Mouse (Mus musculus) kidney, postnatal 4 days (tissue): ENCODE data around the gene Grk3.

Experiments used
- DNase-seq, 2 experiments: peaks; one replicate each; pipeline ENCODE4 v3.0.0; 2021; ENCODE audit warnings: mixed read lengths in 2 of 2

The Grk3 gene

DNA sequence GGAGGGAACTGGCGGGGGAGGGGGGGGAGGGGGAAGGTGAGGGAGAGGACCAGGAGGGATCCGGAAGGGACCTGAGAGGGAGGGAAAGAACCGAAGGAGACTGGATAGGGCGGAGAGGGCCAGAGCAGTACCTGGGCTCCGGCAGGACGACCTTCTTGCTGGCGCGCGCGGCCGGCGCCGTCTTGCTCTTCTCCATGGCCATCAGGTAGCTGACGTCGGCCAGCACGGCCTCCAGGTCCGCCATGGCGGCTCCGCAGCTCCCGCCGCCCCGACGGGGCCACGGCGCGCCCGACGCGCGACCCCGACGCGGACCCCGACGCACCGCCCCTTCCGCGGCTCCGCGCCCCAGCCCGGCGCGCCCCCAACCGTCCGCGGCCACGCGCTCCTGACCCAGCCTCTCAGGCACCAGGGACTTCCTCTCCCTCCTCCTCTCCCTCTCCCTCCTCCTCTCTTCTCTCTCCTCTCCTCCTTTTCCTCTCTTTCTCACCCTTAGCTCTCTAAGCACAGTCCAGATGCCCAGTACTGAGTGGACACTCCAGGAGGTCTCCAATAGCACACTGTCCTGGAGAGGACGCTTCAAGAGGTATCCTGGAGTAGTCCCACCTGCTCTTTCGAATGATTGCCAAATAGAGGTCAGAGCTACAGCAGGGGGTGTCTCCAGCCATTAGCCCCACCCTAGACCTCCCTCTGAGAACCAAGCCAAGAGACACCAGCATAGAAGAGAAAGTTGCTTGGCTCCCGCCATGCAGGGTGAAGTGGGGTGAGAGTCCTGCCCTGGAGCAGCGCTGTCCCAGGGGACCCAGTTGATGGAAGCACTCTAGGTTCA is at the start of gene Grk3:
TSS of gene Grk3 (minus strand) at position 556 of the 826 bp plus-strand sequence.
- DNase-seq = peak; percentile 79 to 84

DNA sequence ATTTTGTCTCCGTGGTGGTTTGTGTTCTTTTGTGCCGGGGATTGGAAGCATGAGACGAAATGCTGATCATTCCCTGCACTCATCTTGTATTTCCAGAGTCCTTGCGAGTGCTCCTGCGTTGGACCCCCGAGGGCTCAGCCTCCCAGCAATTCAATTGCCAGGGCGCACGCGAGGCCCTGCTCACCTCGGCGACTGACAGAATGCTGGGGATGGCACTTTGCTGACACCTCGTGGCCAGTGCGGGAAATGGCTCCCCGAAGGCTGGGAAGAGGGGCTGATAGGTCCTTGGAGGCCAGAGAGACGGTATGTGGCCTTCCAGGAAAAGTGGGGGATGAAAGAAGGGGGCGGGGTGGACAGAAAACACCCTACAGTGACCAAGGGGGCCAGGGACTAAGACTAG is 38.7 kb upstream of the Grk3 start:
- DNase-seq = peak; percentile 86 to 87

DNA sequence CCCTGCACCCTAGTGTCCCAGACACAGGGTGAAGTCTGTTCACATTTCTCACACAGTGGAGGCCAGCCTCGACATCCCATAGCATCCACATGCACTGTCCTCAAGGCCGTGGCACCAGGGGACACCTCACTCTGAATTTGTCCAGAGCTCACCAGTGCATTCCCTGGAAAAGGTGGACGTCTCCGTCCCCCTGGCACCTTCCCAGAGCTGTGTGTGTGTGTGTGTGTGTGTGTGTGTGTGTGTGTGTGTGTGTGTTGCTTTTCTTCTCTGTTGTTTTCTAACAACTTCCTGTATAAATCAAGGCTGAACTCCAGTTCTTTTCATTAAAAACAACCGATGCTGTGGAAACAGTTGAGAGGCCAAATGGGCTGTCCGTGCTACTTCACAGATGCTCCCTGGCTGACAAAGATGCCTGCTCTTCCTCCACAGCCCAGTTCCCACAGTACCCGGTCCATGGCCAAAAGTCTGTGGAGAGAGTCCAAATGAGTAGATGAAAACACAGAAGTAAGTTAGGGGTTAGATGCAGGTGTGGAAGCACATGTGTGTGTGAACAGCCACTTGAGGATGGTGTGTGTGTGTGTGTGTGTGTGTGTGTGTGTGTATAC is 35.1 kb upstream of the Grk3 start:
- DNase-seq = no peak

DNA sequence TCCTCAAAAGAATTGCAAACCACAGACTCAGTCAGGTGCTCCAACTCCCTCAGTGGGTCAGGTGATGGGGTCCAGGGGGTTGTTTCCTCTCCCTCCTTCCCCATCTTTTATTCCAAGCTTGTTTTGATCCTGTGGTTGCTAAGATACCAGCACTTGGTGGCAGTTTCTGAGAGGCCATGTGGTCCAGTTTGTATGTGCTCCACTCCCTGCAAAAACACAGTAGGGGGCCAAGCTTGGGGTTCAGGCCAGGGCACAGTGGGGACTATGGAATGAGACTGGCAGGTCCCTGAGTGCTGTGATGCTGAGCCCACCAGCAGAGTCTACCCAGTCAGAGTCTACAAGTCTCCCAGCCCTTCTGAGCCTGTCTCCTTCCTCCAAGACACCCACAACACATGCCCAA is 34.3 kb upstream of the Grk3 start:
- DNase-seq = no peak

DNA sequence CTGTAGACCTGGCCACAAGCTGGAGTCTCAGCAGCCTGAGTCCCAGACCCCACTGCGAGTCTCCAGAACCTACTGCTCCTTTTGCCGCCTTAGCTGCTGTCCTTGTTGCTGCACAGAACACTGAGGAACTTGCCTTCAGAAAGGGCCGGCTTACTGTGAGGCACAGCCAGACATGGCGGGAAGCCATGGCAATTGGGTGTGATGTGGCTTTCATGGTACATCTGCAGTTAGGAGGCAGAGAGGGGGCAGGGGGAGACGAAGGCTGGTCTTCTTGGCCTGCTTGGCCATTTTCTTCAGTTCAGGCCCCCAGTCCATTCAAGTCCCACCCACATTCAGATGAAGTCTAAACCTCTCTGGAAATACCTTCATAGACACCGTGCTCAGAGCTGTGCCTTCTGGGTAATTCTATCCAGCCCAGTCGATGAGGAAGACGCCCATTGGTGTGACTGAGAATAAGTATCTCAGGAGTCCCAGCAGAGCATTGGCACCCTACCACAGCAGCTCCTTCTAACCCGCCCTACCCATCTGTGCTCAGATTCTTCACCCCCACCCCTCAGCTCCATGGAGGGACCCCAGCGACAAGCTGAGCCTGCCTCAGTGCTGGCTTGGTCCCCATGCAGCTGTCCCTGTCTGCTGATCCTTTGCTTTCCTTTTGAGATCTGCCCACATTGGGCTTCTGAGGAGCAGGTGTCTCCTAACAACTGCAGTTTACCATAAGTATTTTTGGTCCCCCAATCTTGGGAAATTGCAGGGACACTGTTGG is 30.1 kb upstream of the Grk3 start:
- no peak for DNase-seq

DNA sequence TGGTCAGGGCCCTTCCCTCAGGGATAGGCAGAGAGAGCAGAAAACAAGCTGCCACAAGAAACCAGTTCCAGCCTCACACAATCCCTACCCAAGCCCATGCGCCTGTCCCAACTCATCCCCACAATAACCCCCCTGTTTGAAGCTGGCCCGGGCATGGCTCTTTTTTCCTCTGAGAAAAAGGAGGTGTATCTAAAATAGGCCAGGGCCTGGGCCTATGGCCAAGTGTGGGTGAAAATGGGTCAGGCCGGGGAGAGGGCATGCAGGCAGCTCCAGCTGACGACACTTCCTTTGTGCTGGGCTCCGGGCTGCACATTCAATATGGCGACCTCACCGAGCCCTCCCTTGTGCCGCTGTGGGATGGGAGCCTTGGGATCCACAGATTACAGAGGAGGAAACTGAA is 27.9 kb upstream of the Grk3 start:
- no peak for DNase-seq

DNA sequence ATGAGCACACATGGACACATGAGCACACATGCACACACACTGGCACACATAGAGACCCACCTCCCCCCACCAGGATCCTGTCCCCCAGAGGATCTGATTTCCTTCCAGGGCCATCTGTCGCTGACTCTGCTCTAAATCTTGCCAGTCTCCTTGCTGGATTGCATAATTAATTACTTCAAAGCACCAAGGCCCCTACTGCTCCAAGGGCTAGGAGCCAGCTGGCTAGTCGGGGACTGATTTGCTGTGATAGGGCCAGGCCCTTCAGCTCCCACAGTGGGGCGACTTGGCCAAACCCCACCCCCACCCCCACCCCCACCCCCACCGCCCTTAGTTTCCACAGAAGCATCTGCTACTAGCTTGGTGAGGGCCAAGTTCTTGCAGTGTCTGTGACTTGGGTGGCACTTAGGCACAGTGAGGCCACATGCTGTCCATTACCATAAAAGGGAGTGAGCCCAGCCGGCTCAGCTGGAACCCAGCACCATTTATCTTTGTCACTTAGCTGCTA is 26.0 kb upstream of the Grk3 start:
- peak; percentile 71 to 76 for DNase-seq

DNA sequence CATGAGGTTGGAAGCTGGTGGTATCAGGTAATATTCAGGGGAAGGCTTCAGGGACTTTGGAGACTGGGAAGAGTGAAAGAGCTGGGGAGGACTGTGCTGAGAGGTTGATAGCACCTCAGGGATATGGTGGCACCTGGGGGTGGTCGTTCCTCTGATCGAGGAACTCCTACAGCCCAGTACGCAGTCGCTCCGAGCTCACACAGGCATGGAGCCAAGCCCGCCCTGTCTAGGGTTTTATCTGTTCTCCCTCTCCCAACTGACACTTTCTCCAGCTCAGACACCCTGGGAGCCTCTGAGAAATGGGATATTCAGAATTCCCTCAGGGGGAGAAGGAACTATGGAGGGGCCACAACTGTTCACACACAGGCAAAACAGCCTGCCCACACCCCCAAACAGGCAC is 25.2 kb upstream of the Grk3 start:
- DNase-seq = peak; percentile 67

DNA sequence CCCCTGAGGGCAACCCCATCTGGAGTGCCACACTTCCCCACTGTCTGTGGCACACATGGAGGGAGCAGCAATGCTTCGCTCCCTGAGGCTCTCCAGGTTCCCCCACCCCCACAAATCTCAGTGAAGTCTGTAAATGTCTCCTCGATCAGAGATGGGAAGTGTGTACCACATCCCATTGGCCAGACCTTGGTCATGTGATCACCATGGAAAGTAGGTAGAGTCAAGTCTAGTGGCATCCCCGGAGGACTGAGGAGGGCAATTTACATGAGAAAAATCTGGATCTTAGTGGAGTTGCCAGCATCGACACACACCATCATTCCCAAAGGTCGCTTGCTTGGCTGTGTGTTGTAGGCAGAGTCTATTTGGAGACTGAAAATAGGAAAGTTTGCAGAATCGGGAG is 23.0 kb upstream of the Grk3 start:
- no peak for DNase-seq

DNA sequence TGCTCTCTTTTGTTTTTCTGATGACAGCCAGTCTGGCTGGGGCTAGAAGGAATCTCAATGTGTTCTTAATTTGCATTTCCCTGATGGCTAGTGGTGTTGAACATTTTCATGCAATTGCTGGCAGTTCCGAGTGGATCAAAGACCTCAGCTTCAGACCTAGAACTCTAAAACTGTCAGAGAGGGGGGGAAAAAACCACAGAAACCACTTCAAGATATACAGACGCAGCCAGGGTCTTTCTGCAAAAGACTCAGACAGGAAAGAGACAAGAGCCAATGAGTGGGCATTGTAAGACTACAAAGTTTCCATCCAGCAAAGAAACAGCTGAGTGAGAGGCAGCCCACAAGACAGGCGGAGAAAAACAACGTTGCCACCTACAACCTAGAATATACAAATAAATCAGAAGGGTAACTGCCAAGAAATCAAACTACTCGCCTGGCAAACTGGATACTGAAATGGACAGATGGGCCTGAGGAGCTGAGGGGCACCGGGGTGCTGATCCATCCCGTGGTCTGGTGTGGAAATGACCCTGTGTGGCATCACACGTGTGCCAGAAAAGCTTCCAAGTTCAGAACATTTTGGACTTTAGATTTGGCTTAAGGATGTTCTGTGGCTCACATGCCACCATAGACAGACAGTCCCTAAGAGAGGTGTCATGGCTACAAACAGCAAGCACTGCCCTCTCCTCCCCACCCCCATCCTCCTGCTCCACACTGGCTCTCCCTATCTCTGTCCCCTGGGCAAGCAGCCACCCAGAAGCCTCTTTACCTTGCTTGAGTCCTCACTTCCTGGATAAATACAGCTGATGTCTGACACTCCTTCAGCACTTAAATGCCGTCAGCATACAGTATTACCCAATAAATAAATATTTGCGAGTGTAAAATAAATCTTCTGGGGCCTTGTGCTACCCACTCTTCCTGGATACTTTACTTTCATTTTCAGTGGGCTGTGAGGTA is 19.8 kb upstream of the Grk3 start:
- DNase-seq = no peak

DNA sequence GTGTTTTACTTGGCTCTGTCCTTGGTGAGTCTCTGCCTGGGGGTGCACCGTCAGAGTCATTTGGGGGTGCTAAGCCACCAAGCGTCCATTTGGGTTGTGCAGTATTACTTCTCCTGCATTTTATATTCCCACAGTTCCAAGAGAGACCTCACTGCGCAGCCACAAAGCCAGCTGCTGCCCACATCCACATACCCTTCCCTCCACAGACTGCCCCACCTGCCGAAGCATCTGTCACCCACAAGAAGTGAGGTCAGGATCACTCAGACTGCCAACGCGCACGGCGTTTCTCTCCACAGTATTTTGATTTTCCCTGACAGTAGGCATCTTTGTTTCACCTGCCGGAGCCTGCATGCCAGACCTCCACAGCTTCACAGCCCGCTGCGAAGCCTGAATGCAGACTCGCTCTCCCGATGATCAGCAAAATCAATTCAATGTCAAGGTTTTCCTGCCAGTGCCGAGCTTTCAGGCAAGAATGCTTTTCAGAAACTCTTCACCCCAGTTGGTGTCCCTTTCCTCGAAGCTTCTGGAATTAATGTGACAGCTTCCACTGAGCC is 15.7 kb upstream of the Grk3 start:
- DNase-seq = no peak

DNA sequence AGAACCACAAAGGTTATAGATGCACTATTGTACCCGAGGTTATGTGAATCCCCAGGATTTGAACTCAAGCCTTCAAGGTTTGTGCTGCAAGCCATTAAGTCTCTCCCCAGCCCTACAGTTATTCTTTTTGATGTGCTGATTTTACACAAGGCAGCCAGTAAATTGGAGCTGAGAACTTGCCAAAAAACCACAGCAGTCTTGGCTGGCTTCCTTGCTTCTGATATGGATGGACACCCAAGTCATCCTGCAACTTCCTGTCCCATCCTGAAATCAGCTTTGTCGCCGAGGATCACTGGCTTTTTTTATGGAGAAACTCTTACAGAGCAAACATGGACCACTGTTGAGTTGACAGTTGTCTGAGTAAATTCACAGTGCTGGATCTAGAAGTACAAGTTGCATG is 14.5 kb upstream of the Grk3 start:
- peak; percentile 39 to 52 for DNase-seq

DNA sequence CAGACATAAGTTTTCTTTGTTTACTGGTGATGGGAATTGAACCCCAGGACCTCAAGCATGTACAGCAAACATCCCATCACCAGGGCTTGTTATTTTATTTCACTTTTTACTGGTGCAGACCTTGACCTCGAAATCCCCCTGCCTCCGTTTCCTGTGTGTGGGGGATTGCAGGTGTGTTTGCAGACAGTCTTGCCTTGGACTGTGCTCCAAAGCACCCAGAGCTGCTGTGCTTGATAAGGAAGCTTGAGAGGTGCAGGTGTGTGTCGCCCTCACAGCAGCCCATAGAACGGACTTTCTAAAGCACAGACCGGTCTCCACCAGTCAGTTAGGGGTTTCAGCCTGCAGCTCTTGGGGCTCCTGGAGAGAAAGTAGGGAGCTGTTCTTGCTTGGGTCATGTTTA is 11.1 kb upstream of the Grk3 start:
- no peak for DNase-seq

DNA sequence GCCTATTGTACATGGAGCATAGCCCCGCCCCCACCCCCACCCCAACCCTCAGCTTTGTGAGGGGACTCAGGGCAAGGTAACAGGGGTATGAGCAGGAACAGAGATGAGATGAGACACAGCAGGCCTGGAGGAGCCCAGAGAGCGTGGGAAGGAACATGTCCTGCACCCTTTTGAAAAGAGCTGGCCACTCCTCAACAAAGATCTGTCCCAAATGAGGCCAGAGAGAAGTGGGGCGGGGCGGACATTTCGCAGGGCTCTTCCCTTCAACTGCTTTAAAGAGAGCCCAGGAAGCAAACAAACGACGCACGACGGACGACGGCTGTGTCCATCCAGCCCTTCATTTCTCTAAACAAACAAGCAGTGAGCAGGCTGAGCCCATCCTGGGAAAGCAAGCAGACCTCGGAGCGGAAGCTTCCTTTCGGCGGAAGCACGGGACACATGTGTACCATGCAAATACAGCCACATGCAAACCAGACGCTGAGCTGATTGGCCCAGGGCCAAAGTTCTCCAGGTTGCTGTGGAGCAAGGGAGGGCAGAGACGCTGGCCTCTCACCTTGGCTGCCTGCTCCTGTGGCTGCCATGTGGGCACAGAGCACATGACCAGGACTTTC is 8.7 kb upstream of the Grk3 start:
- peak; percentile 73 to 80 for DNase-seq

DNA sequence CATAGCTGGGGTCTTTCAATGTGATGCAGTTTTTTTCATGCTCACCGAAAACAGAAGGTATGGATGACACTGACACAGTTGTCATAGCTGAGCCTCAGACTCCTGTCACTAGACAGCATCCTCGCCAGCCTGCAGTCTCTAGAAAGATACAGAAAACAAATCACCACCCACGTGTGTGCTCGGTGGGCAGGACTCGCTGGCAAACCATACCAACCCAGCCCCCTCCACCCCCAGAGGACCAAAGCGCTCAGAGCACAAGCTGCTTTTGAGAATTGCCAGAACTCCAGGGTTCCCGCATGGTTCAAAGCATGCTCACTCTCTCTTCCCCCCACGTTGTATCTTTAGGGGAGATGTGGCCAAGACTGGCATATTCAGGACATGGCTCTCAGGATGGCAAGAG is 2.6 kb upstream of the Grk3 start:
- DNase-seq = no peak

DNA sequence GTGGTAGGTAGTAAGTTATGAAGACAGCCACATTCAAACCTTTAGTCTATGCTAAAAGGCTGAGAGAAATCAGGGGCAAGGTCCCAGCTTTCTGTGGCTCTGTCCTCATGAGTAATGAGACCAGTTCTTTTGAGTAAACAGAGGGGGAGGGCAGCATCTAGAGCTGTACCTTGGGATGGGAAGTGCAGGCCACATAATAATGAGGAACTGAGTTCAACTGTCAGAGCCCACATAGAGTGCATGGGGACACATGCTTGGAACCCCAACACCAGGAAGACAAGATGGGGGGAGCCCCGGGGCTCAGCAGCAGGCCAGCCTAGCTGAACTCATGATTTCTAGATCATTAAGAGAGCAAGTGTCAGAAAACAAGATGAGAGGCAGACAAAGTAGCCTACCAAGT is 1.4 kb upstream of the Grk3 start:
- DNase-seq = no peak

DNA sequence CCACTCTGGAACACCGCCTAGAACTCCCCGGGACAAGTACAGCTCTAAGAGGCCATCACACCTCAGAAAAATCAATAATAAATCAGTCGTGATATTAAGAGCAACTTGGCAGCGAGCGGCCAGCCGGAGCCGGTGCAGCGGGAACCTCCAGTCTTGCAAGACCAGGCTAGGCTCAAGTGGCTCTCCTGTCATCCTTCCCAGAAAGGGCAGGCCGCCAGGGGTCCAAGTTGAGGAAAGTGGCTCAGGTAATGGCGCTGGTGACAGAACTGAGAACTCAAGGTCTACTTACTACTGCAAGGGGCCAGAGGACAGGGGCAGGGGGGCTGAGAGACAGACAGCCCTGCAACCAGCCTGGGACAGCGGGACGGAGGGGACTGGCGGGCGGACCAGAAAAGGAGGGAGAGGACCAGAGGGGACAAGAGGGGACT is 769 bp downstream of the Grk3 start:
- DNase-seq = peak; percentile 58 to 72

DNA sequence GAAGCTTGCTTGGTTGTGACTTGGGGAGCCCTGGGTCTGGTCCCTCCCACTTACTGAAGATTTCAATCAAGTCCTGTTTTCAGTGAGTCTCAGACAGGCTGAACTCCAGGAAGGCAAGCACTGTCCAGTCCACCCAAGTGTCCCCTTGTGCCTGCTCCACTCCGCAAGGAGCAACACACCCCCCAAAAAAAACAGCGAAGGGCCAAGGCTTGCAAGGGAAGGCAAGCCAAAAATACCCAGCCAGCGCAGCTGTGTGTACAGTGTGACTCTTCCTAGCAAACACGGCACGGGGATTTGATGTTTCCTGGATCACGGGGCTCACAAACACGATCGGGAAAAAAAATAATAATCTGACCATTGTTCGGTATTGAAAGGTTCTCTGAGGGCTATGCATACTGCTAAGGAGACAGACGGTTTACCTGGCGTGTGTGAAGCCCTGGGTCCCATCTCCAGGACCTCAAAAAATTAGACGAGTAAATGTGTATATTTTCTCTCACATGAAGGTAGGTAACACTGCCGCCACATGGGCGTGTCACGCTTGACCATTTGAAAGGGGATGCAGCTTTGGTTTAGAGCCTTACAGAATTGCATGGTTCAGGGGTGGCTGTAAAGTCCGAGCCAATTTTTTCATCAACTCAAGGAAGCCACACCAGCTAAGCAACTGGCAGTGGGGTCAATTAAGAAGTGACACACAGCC is 1.3 kb downstream of the Grk3 start:
- peak; percentile 38 to 62 for DNase-seq

DNA sequence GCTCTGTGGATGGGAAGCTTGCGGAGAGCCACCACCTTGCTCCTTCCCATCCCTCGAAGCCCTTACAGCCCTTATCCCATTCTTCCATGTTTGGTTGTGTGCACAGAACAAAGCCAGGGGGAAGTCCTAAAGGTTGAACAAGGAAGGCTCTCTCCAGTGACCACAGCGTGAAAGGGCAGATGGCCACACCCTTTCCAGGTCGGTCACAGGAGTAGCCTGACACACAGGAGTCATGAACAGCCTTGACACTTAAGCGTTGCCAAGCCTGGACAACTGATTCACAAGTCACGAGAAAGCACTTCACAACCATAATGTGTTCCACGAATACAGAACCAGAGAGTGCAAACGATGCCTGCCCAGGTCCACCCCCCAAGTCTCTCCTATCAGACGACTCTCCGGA is 3.7 kb downstream of the Grk3 start:
- no peak for DNase-seq

DNA sequence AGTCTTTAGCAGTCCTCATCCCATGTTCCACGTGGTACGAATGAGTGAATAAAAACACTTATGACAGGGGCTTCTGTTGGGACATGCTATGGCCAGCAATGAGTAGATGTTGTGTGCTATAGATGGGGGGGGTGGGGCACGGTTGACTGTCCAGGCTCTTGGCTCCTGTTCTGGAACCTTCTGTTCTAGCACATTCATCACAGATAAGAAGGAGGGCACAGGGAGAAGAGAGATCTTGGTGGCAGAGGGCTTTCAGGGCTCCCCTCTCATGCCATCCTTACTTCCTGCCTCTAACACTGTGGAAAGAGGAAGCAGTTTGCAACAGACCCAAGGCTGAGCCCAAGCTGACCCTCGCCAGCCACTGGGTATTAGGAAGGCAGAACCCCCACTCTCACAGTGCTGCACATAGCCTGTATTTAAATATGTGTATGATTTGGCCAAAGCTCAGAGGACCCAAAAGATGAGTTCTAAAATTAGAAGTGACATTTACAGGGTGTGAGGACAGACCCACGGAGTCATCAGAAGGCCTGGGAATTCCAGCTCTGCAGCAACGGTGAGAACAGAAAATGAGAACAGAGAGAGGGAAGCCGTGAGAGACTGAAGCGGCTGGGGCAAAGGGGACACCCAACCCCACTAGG is 6.3 kb downstream of the Grk3 start:
- DNase-seq = no peak

DNA sequence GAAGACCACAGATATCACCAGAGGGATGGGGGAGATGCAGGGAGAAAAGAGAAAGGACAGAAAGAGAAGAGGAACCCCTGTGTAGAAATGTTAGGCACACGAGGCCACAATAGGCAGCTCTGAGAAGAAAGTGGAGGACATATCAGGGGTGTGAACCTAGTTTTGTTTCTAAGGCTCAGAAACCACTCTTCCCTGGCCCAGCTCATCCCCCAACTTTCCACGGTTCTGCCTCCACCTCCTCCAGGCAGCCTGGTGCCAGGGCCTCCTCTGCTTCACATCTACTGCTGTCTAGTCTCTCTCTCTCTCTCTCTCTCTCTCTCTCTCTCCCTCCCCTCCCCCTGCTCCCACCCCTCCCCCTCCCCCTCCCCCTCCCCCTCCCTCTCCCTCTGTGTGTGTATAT is 7.1 kb downstream of the Grk3 start:
- no peak for DNase-seq
